Mouse (Mus musculus) liver, embryonic 12.5 days (tissue): ENCODE results near the gene Olfr1058. TPM values are rescaled to one million over a fixed set of nuclear protein-coding genes. Genes with fewer than 3 reads are reported as not detected.
"Not testable (repeated sequence)": the region's sequence is repeated elsewhere in the genome, so short reads cannot be mapped to it uniquely, and the experiment has no call there.

Experiments
- ATAC-seq: fragments of 200-750 bp; cut with Nextera tagmentation; 2 replicates; pipeline ENCODE4 v1.8.0; 2017; ENCODE audit warnings: moderate number of reproducible peaks, mild to moderate bottlenecking, moderate library complexity
- H3K27ac ChIP-seq: fragments of 300-500 bp; sonication (generic); 2 replicates; pipeline ENCODE4 v1.5.1; 2016; ENCODE audit warnings: mild to moderate bottlenecking
- H3K27me3 ChIP-seq: fragments of 300-500 bp; sonication (generic); replicated peaks from 2 replicates; pipeline ENCODE4 v1.6.1; 2016; ENCODE audit warnings: mild to moderate bottlenecking, moderate library complexity
- H3K36me3 ChIP-seq: fragments of 300-500 bp; sonication (generic); 2 replicates; pipeline ENCODE4 v1.6.1; 2016; ENCODE audit warnings: mild to moderate bottlenecking, moderate library complexity
- H3K4me1 ChIP-seq: fragments of 300-500 bp; sonication (generic); 2 replicates; pipeline ENCODE4 v1.6.1; 2016
- H3K4me2 ChIP-seq: fragments of 300-500 bp; sonication (generic); 2 replicates; pipeline ENCODE4 v1.6.1; 2016; ENCODE audit warnings: mild to moderate bottlenecking, moderate library complexity
- H3K4me3 ChIP-seq: fragments of 300-500 bp; sonication (generic); 2 replicates; pipeline ENCODE4 v1.5.1; 2016; ENCODE audit warnings: mild to moderate bottlenecking, moderate library complexity
- H3K9ac ChIP-seq: fragments of 300-500 bp; sonication (generic); 2 replicates; pipeline ENCODE4 v1.6.1; 2016; ENCODE audit warnings: mild to moderate bottlenecking, moderate library complexity
- H3K9me3 ChIP-seq: fragments of 300-500 bp; sonication (generic); replicated peaks from 2 replicates; pipeline ENCODE4 v1.6.1; 2016; ENCODE audit warnings: mild to moderate bottlenecking, moderate library complexity
- WGBS: fragments of 180-500 bp; shearing (Covaris S2); methylation state at CpG from one replicate; pipeline ENCODE4 v1.1.7; 2016; ENCODE audit not compliant: insufficient replicate concordance; 5-methylcytosine and 5-hydroxymethylcytosine counted together
- polyA plus RNA-seq: library from polyadenylated mRNA; unstranded; fragments of >200 nt; fragmentation: Nextera tagmentation; extraction: Ambion mirVana; gene quantifications from 2 replicates; pipeline ENCODE4 v1.2.1, GENCODE M21; 2016

Olfr1058 gene
- not detected in 2 replicates for polyA plus RNA-seq

DNA sequence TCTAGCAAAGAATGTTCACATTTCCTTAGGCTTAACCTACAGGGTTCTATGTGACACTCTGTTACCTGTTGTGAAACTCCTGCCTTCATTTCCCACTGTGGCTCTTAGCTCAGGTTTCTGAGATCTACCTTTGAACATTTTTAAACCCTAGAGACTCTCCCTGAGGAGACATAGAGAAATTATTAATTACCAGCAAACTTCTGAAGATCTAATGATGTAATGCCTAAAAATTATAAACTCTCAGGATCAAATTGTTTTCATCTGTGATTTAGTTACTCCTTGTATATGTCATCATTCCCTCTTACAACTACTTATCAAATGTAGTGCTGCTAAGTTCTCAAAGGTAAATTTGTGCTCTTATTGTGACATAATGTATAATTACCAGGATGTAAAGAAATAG lies at the start of gene Olfr1058:
Gene Olfr1058, minus strand, starts transcription at position 101 of the 400 bp plus-strand sequence.
- not testable (repeated sequence) for H3K4me3 ChIP-seq, H3K4me2 ChIP-seq, H3K27ac ChIP-seq, H3K9ac ChIP-seq, H3K27me3 ChIP-seq, ATAC-seq, H3K9me3 ChIP-seq, H3K4me1 ChIP-seq, H3K36me3 ChIP-seq

DNA sequence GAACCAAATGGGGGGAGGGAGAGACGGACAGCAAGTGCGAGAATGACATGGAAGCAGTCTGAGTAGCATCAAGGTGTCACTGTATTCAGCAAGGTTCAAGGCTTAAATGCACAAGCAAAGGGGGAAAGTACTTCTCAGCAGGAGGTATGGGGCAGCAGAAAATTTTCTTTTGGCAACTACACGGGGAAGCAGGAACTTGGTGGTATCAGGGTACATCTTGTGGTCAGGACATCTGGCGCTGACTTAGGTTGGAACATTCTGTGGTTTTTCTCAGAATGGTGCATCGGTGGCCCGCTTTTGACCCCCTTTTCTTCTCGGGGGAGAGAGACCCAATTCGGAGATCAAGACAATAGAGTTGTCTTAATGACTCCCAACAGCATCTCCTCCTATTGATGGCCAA lies 40.1 kb upstream of the Olfr1058 start:
- H3K4me1 ChIP-seq, H3K4me2 ChIP-seq, H3K27ac ChIP-seq, H3K36me3 ChIP-seq, H3K9me3 ChIP-seq, H3K27me3 ChIP-seq, H3K4me3 ChIP-seq, H3K9ac ChIP-seq, ATAC-seq: not testable (repeated sequence)
- WGBS, result 43% methylated on average over 8 of the region's 8 CpGs

DNA sequence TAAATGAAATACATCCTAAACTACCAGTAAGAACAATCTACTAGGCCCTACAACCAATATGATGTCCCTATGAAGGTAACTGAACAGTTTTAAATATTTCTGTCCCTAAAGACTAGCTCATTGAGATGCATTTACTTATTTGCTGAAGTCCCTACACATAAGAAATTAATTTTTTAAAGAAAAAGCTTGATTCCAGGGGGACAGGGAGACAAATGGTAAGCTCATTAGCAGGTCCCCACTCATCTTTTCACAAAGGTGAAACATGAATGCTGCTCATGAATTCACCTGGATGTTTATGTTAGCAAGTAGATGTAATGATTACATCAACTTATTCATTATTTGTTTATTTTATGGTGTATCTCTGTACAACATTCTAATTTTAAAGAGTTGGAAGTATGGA lies 38.3 kb upstream of the Olfr1058 start, which contains the start of gene Olfr1062:
Gene Olfr1062, minus strand, starts transcription at position 101 of the 400 bp plus-strand sequence.
- H3K4me3 ChIP-seq, H3K9me3 ChIP-seq, H3K27ac ChIP-seq, H3K27me3 ChIP-seq, H3K4me1 ChIP-seq, ATAC-seq, H3K4me2 ChIP-seq, H3K9ac ChIP-seq, H3K36me3 ChIP-seq: not testable (repeated sequence)

DNA sequence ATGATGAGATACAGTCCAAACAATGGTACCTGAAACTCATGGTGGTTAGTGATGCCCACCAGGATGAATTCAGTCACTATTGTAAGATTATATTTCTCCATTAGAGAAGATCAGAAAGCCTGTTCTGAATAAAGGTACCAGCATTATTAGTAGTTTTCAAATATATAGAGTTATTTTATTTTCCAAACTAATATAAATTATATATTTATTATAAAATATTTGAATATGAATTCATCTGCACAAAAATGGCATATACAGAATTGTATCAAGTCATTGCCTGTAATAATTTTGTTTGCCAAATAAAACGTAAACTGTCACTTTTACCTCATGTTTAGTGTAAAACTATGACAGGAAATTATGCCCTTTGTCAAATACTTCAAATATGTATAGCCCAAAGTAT lies 25.6 kb upstream of the Olfr1058 start, which contains the start of gene Olfr1061:
Gene Olfr1061, minus strand, starts transcription at position 101 of the 400 bp plus-strand sequence.
- no peak for ATAC-seq
- no peak within 1 kb of the TSS for H3K9ac ChIP-seq
- H3K4me1 ChIP-seq, result no peaks in the 10 kb centered on the region
- H3K4me3 ChIP-seq, result no peak within 1 kb of the TSS
- 67% methylated on average over 1 of the region's 1 CpGs for WGBS
- no peaks in the 10 kb centered on the region for H3K27me3 ChIP-seq
- H3K27ac ChIP-seq, result no peak within 1 kb of the TSS
- H3K9me3 ChIP-seq, result no peaks in the 10 kb centered on the region
- no peak within 1 kb of the TSS for H3K4me2 ChIP-seq
- no peaks in the 10 kb centered on the region for H3K36me3 ChIP-seq

DNA sequence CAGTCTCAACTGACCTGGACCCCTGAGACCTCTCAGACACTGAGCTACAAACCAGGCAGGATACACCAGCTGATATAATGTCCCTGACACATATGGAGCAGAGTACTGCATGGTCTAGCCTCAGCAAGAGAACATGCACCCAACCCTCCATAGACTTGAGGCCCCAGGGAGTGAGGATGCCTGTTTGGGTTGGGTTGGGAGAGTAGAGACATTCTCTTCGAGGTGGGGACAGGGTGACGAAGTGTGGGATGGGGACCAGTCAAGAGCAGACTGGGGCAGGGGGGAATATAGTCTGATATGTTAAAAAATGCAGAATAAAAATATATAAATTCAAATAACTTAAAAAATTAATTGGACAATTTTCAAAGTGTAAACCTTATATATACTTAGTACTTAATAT lies 6.8 kb upstream of the Olfr1058 start:
- Histone ChIP-seq H3K4me2 (no peak overlapping the region), H3K27ac (no peak overlapping the region), H3K4me1 (no peaks in the 10 kb centered on the region), H3K4me3 (no peak overlapping the region), H3K9ac (no peak overlapping the region), H3K36me3 (no peaks in the 10 kb centered on the region), H3K9me3 (no peaks in the 10 kb centered on the region), H3K27me3 (no peaks in the 10 kb centered on the region)
- WGBS, result 63% methylated on average over 2 of the region's 2 CpGs
- ATAC-seq, result no peak

DNA sequence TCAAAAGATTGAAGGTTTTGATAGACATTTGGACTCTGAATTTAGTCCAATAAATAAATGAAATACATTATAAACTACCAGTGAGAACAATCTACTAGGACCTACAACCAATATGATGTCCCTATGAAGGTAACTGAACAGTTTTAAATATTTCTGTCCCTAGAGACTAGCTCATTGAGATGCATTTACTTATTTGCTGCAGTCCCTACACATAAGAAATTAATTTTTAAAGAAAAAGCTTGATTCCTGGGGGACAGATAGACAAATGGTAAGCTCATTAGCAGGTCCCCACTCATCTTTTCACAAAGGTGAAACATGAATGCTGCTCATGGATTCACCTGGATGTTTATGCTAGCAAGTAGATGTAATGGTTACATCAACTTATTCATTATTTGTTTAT lies 10.1 kb downstream of the Olfr1058 start, which contains the start of gene Olfr1057:
Gene Olfr1057, minus strand, starts transcription at position 101 of the 400 bp plus-strand sequence.
- Histone ChIP-seq H3K4me2 (no peak within 1 kb of the TSS), H3K27me3 (no peaks in the 10 kb centered on the region), H3K36me3 (no peaks in the 10 kb centered on the region), H3K9ac (no peak within 1 kb of the TSS), H3K9me3 (no peaks in the 10 kb centered on the region), H3K4me1 (no peaks in the 10 kb centered on the region), H3K4me3 (no peak within 1 kb of the TSS), H3K27ac (no peak within 1 kb of the TSS)
- ATAC-seq, result no peak

DNA sequence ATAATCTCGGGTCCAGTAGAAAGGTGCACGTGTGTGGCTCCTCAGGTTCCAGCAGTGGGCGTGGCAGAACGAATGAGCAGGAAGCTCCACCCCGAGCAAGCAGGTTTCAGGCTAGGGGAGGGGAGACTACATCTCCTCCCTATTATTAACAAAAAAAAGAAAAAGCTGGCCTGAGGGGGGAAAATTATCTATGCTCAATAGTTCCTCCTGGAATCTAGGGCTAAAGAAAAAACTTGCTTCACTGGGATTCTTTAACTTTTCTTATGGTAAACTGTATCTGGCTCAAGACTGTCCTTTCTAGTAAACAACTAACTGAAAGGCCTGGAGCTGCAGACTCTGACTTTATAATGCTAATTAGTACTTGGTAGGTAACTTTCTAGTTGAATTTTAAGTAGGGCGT lies 22.0 kb downstream of the Olfr1058 start:
- ATAC-seq, H3K36me3 ChIP-seq, H3K4me2 ChIP-seq, H3K4me3 ChIP-seq, H3K4me1 ChIP-seq, H3K27ac ChIP-seq, H3K27me3 ChIP-seq, H3K9me3 ChIP-seq, H3K9ac ChIP-seq: not testable (repeated sequence)
- 60% methylated on average over 1 of the region's 6 CpGs for WGBS

DNA sequence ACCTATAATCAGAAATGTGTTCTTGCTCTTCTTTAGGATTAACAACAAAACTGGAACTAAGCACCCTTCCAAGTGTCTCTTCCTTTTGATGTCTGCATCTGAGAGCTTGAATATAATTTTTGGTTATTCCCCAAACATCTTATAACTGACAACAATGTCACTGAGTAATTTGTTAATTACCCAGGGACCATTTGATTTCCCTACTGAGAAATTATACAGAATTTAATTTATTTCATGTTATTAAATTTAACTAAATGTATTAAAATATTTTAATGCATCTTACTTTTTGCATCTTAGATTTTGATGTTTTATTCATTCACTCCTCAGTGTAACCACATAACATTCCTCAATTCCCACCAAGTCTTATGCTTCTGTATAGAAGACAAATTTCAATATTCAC lies 26.0 kb downstream of the Olfr1058 start, which contains the start of gene Olfr1056:
Gene Olfr1056, minus strand, starts transcription at position 101 of the 400 bp plus-strand sequence.
- Histone ChIP-seq H3K27ac (no peak within 1 kb of the TSS), H3K4me3 (no peak within 1 kb of the TSS), H3K9me3 (no peaks in the 10 kb centered on the region), H3K27me3 (no peaks in the 10 kb centered on the region), H3K4me1 (no peaks in the 10 kb centered on the region), H3K4me2 (no peak within 1 kb of the TSS), H3K9ac (no peak within 1 kb of the TSS), H3K36me3 (no peaks in the 10 kb centered on the region)
- ATAC-seq, result no peak

DNA sequence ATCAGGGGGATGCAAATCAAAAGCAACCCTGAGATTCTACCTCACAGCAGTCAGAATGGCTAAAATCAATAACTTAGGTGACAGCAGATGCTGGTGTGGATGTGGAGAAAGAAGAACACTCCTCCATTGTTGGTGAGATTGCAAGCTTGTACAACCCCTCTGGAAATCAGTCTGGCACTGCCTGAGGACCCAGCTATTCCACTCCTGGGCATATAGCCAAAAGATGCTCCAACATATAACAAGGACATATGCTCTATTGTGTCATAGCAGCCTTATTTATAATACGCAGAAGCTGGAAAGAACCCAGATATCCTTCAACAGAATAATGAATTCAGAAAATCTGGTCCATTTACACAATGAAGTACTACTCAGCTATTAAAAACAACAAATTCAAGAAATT lies 36.6 kb downstream of the Olfr1058 start:
- 84% methylated on average over 1 of the region's 1 CpGs for WGBS
- not testable (repeated sequence) for H3K4me2 ChIP-seq, H3K9me3 ChIP-seq, H3K4me3 ChIP-seq, H3K27ac ChIP-seq, ATAC-seq, H3K27me3 ChIP-seq, H3K4me1 ChIP-seq, H3K36me3 ChIP-seq, H3K9ac ChIP-seq

DNA sequence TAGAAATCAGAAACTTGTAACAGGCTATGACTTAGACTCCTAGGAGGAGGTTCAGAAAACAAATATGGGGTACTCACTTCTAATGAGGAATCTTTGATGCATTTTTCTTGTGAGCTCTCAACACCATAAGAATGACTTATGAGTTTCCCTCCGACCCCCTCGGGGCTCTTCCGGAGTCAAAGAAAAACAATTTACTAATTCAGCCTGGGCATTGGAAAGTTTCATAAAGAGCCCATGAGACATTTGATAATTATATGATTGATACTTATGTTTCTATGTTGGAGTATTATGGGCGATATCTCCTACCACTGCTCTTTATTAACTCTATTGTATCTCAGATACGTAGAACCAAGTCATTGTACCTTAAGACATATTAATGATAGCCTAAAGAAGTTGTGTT lies 38.2 kb downstream of the Olfr1058 start, which contains the start of gene Olfr1055:
Gene Olfr1055, minus strand, starts transcription at position 101 of the 400 bp plus-strand sequence.
- Histone ChIP-seq H3K4me3 (no peak within 1 kb of the TSS), H3K9me3 (no peaks in the 10 kb centered on the region), H3K9ac (no peak within 1 kb of the TSS), H3K4me2 (no peak within 1 kb of the TSS), H3K27me3 (no peaks in the 10 kb centered on the region), H3K4me1 (no peaks in the 10 kb centered on the region), H3K36me3 (no peaks in the 10 kb centered on the region), H3K27ac (no peak within 1 kb of the TSS)
- 83% methylated on average over 5 of the region's 5 CpGs for WGBS
- ATAC-seq, result no peak

DNA sequence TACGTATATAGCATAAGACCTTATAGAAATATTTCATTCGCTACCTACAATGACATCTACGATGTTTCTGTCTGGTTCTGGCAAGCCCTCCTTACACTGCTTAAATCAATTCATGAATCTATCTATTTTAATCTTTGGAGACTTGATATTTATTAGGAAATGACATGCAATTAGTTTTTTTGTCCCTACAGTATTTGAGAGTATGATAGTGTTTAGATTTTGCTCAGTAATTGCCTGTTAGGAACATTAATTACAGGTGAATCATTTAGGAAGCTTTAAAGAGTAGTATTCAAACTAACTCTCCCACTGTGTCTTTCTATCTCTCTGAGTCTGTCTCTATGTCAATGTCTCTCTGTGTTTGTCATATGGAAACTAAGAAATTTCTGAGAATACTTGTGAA lies 53.0 kb downstream of the Olfr1058 start, which contains the start of gene Olfr1054:
Gene Olfr1054, minus strand, starts transcription at position 101 of the 400 bp plus-strand sequence.
- Histone ChIP-seq H3K27me3 (no peaks in the 10 kb centered on the region), H3K27ac (no peak within 1 kb of the TSS), H3K9ac (no peak within 1 kb of the TSS), H3K36me3 (no peaks in the 10 kb centered on the region), H3K4me3 (no peak within 1 kb of the TSS), H3K9me3 (no peaks in the 10 kb centered on the region), H3K4me2 (no peak within 1 kb of the TSS), H3K4me1 (no peaks in the 10 kb centered on the region)
- WGBS, result 68% methylated on average over 3 of the region's 3 CpGs
- no peak for ATAC-seq
